Mouse (Mus musculus) layer of hippocampus, adult 8-10 months (tissue): Measurements from ENCODE around the gene Mgam. TPM values are rescaled to one million over a fixed set of nuclear protein-coding genes. Genes with fewer than 3 reads are reported as not detected.
"Not testable (repeated sequence)": the region's sequence is repeated elsewhere in the genome, so short reads cannot be mapped to it uniquely, and the experiment has no call there.

Experiments used
- DNase-seq, 2 experiments: peaks; one replicate each; pipeline ENCODE4 v3.0.0; 2022; ENCODE audit warnings: low spot score in 2 of 2
- total RNA-seq, 4 experiments: library from RNA; stranded (reverse); gene quantifications; 2 replicates each; pipeline ENCODE4 v1.2.4; 2022

Mgam gene
- total RNA-seq, 4 experiments from 2014 or later: not detected

DNA sequence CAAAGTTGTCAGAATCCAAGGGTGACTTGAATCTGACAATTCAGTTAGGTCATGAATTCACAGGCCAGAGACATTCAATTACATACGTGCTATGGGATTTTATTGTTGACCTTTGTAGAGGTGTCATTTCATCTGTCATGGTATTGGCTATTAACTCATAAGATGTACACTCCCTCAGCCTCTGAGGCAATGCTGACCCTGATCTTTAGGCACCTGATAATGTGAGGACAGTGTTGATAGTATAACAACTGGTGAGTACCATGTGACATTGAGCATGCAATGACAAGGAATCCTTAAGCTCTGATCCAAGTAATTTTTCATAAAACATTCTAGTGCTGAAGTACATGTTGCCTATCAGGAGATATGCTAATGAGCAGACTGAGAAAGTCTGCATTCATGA is 87.1 kb downstream of the Mgam start:
- DNase-seq: no peak

DNA sequence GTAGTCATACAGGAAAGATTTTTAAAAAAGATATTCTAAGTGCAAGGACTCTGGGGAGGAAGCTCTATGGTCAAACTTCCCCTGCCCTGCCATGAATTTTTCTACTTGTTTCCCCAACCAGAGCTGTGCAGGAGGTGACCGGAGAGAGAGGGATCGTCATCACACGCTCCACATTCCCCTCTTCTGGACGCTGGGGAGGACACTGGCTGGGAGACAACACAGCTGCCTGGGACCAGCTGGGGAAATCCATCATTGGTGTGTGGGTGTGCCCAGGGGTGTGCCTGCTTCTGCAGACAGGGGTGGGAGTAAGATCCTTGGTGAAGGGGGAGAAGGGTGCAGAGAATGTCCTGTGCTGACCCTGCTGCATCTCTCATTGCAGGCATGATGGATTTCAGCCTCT is 99.9 kb downstream of the Mgam start:
- DNase-seq: not testable (repeated sequence)

DNA sequence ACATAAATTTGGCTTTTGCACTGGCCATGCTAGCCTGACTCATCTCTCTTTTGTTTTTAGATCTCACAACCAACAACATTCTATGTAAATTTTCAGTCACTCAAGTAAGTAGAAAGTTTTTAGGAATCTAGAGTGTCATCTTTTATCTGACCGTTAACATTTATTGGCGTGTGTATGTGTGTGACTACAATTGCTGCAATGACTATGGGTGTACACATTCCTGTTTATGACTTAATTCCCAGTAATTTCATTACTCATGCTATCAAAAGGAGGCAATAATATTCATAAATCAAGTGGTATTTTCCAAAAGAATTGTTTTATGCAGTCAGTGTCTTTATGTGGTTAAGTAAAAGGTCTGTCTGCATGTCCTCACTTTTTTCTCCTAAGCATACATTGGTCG is 110.9 kb downstream of the Mgam start:
- no peak for DNase-seq

DNA sequence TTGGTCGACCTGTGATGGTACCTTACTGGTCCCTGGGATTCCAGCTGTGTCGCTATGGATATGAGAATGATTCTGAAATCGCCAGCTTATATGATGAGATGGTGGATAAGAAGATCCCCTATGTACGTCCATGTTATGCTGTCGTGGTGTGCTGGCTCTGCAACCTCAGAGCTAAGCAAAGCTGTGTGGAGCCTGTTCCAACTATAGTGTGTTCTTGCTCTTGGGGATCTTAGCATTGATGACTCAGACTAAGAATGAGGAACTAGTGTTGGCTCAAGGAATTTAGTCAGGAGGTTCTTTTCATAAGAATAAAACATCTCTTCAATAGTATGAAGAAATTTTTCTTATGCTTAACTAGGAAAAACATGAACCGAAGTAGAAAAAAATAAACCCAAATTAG is 120.4 kb downstream of the Mgam start:
- DNase-seq: not testable (repeated sequence)

DNA sequence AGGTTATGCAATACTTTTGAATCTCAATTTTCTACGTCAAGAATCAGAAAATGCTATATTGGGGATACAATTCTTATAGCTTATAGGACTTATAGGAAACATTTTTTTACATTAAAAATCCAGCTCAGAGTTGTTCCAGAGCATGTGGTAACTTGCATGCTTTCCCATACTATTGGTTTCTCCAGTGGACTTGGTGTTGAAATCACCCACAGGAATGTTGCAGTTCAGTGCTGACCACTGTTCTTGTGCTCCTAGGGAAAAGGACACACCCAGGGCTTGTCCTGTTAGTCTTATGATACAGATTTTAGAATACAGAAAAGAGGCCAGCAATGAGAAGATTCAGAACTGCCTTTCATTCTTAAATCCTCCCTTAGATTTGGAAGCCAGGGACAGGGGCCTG is 127.3 kb downstream of the Mgam start:
- DNase-seq: no peak

DNA sequence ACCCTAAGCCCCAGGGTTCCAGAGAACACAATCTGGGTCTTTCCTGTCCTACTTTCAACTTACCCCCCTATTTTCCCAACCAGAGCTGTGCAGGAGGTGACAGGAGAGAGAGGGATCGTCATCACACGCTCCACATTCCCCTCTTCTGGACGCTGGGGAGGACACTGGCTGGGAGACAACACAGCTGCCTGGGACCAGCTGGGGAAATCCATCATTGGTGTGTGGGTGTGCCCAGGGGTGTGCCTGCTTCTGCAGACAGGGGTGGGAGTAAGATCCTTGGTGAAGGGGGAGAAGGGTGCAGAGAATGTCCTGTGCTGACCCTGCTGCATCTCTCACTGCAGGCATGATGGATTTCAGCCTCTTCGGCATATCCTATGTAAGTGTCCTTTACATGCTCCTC is 128.7 kb downstream of the Mgam start:
- not testable (repeated sequence) for DNase-seq

DNA sequence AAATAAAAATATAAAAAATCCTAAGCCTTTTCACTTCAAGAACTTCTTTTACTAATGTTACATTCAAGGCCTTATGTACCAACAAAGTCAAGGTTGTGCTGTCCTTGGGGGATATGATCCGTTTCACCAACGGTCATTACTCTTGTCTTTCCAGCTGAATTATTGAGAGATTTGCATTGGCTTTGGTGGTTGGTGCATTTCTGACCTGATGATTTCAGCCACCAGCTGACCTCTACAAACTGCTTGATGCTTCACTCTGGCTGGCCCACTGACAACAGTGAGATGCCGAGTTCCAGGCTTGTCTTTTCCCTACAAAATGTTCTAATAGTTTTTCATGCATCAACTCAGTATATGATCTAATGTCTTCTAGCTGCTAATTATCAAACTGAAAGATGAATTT is 146.0 kb downstream of the Mgam start:
- DNase-seq: no peak

DNA sequence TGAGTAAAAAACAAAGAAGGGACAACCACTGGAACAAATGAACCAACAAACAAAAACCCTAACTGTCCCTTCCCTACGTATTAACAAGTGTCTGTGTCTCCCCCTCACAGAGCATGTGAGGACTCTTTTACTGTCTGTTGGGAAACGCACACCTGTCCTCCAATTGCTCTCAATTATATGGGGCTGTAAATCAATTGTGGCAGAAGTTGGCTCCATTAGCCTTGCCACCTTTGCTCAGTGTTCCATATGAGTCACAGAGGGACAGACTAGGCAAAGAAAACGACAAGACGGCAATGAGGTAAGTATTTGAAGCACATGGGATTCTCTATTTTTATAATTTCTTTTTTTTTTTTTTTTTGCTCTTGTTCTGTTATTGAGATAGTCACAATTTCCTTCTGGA is 149.8 kb downstream of the Mgam start:
- no peak for DNase-seq

DNA sequence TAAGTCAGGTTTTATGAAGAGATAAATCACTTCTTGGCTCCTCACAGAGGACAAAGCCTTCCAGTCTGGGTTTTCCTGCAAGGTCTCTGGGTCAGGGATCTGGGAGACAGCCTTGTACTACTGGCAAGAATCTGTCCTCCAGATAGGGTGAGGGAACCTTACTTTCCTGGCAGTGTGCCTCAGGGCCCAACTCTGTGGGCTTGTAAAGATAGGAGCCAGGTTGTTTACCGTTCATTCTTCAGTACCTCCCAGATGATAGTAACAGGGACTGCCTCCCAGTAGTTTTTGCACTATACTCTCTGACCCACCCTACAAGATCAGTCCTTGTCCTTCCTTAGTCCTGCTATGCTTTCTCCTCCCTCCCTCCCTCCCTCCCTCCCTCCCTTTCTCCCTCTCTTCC is 155.0 kb downstream of the Mgam start:
- DNase-seq: no peak

DNA sequence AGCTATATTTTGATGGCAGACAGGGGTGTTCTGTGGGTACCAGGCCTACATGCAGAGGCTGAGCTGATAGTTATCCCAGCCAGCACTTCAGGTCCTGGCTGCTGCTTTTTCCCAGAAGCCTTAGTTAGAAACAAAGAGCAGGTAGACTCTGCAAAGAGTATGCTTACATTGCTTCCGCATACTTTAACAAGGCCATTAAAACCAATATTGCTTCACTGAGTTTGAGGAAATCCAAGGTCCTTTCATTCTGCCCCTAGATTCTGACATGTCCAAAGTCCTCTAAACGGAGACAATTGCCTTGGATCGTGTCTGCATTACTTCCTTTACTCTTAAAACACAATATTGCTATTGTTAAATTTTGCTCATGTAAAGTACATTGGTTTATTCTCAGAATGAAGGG is 155.7 kb downstream of the Mgam start:
- no peak for DNase-seq

DNA sequence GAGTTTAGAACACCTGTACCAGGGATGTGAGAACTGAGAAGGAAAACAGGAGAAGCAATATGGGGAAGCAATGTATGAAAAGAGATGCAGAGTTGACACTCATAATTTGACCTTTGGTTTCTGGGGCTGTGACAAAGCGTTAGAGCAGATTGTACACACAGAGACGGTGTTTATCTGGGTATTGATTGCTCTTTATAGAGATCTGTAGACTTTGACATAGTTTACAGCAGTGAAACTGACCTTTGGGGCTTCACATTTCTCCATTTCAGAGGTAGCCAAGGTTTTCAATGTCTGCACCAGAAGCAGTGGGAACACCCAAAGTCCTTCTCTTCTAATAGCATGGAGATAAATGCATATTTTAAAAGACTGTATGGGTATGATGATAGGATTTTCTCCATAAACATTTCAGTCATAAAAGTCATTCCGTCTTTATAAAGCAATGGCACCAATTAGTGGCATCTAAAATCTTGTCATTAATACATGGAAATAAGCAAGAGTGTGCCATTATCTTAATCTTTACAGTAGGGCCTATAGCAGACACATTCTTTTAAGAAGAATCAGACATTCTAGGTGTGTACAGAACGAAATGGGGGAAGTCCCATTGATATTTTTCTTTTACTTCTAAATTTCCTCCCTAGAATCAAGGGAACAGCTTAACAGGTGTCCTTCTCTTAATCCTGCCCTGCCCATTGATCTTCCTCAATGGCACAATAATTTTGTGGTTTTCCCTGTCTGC is 166.6 kb downstream of the Mgam start:
- DNase-seq: no peak

DNA sequence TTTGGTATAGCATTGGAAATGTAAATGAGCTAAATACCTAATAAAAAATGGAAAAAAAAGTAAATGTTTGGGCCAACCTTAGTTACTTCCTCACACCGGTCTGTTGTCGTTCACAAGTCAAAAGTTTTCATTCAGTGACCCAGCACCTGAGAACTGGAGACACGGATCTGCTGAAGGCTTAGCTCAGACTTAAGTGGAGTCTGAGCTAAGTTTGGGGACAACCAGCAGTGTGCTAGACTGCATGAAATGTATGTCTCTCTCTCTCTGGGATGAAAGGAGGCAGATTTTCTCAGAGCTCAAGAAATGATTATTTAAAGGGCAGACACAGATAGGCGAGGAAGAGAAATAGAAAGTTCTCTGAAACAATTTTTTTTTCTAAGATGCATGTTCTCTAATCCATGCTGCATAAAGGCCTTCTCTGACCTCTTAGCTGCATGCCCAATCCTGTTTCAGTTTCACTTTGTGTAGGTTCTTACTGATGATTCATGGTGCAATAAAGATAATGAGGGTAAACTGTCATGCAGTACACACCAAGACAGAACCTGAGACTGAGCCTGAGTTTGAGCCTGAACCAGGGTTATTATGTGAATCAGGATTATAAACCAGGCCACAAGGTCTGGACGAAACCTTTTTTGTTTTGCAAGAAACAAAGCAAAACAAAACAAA is 189.7 kb downstream of the Mgam start:
- DNase-seq: no peak

Other genes with a start within 250 kb of the Mgam start
- 10 to 100 TPM; 40.4 to 53.1 (median 45.7) TPM for gene E330009J07Rik, start 192.7 kb upstream of the Mgam start, total RNA-seq
- under 1 TPM in 1 of 4 experiments, not detected in 3; 0.16 TPM for gene Wee2, start 189.7 kb upstream of the Mgam start, total RNA-seq
- gene Ssbp1, start 157.5 kb upstream of the Mgam start, total RNA-seq: 10 to 100 TPM; 26.2 to 35.5 (median 32.6) TPM
- not detected for gene Tas2r137, start 137.6 kb upstream of the Mgam start, total RNA-seq
- gene Tas2r108, start 135.3 kb upstream of the Mgam start, total RNA-seq: under 1 TPM in 1 of 4 experiments, not detected in 3; 0.33 TPM
- not detected for gene Prss37, start 109.3 kb upstream of the Mgam start, total RNA-seq
- not detected for gene Olfr461, start 73.8 kb upstream of the Mgam start, total RNA-seq
- not detected for gene Olfr460, start 59.3 kb upstream of the Mgam start, total RNA-seq
- gene Clec5a, start 43.0 kb upstream of the Mgam start, total RNA-seq: 1 to 10 TPM in 3 of 4 experiments, under 1 TPM in 1; 0.75 to 7.2 (median 4.1) TPM
- not detected for gene Tas2r138, start 15.5 kb upstream of the Mgam start, total RNA-seq